Mouse (Mus musculus) kidney, adult 2 months (tissue): Measurements from ENCODE around the gene Kif26a.

Experiments used
- CTCF ChIP-seq: fragments of 200-500 bp; conservative IDR thresholded peaks from 2 replicates; pipeline ENCODE4 v1.5.1; 2011; ENCODE audit warnings: low read depth, mild to moderate bottlenecking, control low read depth, low read length, moderate library complexity, mixed read lengths; ENCODE audit not compliant: insufficient read depth, insufficient read length
- POLR2A ChIP-seq: fragments of 200-500 bp; IDR thresholded peaks from one replicate; pipeline ENCODE4 v1.6.1; 2011; ENCODE audit warnings: low read depth, low read length, control low read depth

GRCm38 (mm10) chr12:112191753-112192152 lies 45.7 kb downstream of the Kif26a start:
- TF ChIP-seq CTCF (no peak), POLR2A (no peak)
